Mouse (Mus musculus): ENCODE results near the gene Elobl. TPM values are rescaled to one million over a fixed set of nuclear protein-coding genes. Genes with fewer than 3 reads are reported as not detected.

Gene Elobl
- polyA plus RNA-seq, 1 experiment from 2014 or later = not detected

DNA sequence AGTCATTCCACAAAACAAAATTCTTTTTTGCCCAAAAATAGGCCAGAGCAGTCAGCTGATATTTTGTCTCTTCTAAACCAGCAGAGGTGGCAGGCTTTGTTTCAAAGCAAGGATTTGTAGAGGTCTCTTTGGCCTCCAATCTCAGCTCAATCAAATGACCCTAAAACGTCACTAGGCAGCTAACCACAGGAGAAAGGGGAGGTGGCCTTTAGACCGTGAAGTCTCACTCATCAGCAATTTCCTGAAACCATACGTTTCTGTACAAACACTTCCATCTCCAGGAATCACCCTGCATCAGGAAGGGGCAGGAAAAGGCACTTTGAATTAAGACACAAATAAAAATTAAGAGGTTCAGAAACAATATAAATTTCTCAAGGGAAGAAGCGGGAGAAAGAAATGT, 11.9 kb downstream of the Elobl start:
- Histone ChIP-seq H3K4me3 (ENCODE audit: low read depth, low read length) (peak overlapping the region; percentile 62), H3K4me1 (ENCODE audit: insufficient read depth) (peaks cover 17% of the 10 kb centered on the region), H3K4me2 (ENCODE audit: low read depth, low read length) (peak overlapping the region; percentile 79), H3K27ac (ENCODE audit: low read depth) (peak overlapping the region; percentile 59), H3K9ac (replicated peaks) (peak overlapping the region; percentile 36), H3K9me3 (ENCODE audit: low read length) (no peaks in the 10 kb centered on the region), H3K36me3 (replicated peaks; ENCODE audit: insufficient read depth, low read length) (peaks cover 5% of the 10 kb centered on the region), H3K27me3 (ENCODE audit: insufficient read depth, low read length) (no peaks in the 10 kb centered on the region)
- TF ChIP-seq CTCF (IDR thresholded peaks at IDR 0.05; ENCODE audit: low read depth) (no peak), EP300 (IDR thresholded peaks at IDR 0.05; ENCODE audit: low read depth) (no peak; the same call in 1 of the 2 replicates)
- DNase-seq (no peak), ATAC-seq (peak; percentile 76)
- WGBS (ENCODE audit: insufficient replicate concordance) = under 1% methylated on average over 4 of the region's 4 CpGs

DNA sequence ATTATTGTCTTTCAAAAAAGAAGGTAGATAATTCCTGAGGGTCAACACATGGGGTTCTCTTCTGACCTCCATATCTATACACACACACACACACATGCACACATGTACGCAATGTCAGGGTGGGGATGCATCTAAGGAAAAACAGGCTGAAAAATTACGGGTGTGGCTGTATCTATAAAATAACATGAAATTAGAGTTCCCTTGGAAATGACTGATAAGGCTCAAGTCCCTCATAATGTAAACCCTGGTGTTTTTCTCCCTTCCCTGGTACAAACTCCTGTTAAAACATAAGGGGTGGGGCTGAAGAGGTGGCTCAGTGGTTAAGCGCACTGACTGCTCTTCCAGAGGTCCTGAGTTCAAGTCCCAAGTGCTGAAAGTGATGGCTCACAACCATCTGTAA, 13.1 kb downstream of the Elobl start:
- Histone ChIP-seq H3K9ac (replicated peaks) (no peak overlapping the region), H3K4me2 (ENCODE audit: low read depth, low read length) (peak overlapping the region; percentile 27; the same call in 1 of the 2 replicates), H3K9me3 (ENCODE audit: low read length) (no peaks in the 10 kb centered on the region), H3K4me1 (ENCODE audit: insufficient read depth) (peaks cover 18% of the 10 kb centered on the region), H3K4me3 (ENCODE audit: low read depth, low read length) (no peak overlapping the region), H3K36me3 (replicated peaks; ENCODE audit: insufficient read depth, low read length) (peaks cover 5% of the 10 kb centered on the region), H3K27me3 (ENCODE audit: insufficient read depth, low read length) (no peaks in the 10 kb centered on the region), H3K27ac (ENCODE audit: low read depth) (no peak overlapping the region)
- TF ChIP-seq EP300 (IDR thresholded peaks at IDR 0.05; ENCODE audit: low read depth) (peak; percentile 66), CTCF (IDR thresholded peaks at IDR 0.05; ENCODE audit: low read depth) (no peak)
- 66% methylated on average over 3 of the region's 3 CpGs for WGBS (ENCODE audit: insufficient replicate concordance)
- peak; percentile 32 for ATAC-seq
- no peak for DNase-seq

DNA sequence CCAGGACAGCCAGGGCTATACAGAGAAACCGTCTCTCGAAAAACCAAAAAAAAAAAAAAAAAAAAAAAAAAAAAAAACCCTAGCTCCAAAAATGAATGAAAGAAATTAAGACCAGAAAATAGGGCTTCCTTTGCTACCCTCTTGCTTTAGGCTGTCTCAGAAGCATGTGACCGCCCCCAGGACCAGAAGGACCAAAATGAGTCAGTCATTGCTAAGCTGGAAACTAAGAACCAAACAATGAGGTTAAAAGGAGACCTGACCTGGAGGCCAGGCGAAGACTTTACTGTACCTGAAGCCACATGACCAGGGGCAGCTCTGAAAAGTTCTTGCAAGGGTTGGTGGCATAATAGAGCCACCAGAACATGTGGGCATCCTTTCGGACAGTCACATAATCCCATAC, 14.6 kb downstream of the Elobl start:
- H3K27ac ChIP-seq (ENCODE audit: low read depth) = no peak overlapping the region
- H3K4me3 ChIP-seq (ENCODE audit: low read depth, low read length) = no peak overlapping the region
- ATAC-seq = no peak
- 80% methylated on average over 5 of the region's 5 CpGs for WGBS (ENCODE audit: insufficient replicate concordance)
- peaks cover 5% of the 10 kb centered on the region for H3K36me3 ChIP-seq (replicated peaks; ENCODE audit: insufficient read depth, low read length)
- no peak overlapping the region for H3K9ac ChIP-seq (replicated peaks)
- no peaks in the 10 kb centered on the region for H3K27me3 ChIP-seq (ENCODE audit: insufficient read depth, low read length)
- TF ChIP-seq EP300 (IDR thresholded peaks at IDR 0.05; ENCODE audit: low read depth) (no peak), CTCF (IDR thresholded peaks at IDR 0.05; ENCODE audit: low read depth) (no peak)
- H3K4me1 ChIP-seq (ENCODE audit: insufficient read depth) = peaks cover 18% of the 10 kb centered on the region
- no peak overlapping the region for H3K4me2 ChIP-seq (ENCODE audit: low read depth, low read length)
- no peak for DNase-seq
- H3K9me3 ChIP-seq (ENCODE audit: low read length) = no peaks in the 10 kb centered on the region

DNA sequence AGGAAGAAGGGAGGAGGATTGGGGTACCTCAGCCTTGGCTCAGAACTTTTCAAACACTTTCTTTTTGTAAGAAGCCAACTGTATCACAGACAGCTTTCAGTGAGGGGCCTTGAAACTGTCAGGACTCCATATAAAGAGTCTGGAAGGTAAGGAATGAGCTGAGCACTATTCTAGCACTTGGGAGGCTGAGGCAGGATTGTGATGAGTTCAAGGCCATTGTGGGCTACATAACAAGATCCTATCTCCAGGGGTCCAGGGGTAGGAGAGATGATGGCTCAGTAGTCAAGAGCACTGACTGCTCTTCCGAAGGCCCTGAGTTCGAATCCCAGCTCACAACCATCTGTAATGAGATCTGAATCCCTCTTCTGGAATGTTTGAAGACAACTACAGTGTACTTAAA, 15.2 kb downstream of the Elobl start:
- H3K4me1 ChIP-seq (ENCODE audit: insufficient read depth) = peaks cover 18% of the 10 kb centered on the region
- 78% methylated on average over 2 of the region's 2 CpGs for WGBS (ENCODE audit: insufficient replicate concordance)
- DNase-seq = no peak

DNA sequence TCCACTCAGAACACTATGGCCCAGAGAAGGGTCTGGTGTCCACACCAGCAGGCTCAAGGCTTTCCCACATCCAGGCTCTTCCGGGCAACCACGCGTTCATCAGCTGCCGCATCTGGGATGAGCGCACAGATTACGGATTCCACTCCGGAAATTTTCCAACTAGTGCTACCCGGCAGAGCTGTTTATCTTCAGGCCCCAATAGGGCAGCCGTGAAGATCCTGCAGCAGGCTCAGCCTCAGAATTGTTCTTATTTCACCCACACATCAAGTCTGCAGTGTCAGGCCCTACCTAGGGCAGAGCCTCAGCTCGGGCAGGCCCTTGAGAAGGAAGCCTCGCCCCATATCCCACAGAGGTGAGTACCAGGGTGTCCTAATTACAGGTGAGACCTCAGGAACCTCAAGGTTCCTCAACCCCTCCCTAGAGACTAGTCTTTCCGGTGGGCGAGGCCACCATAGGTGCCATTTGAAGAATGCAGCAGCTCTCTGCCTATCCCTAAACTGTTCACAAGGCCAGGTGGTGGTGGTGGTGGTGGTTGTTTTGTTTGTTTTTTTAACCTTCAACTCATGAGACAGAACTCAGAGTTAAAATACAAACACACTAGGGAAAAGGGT, 16.0 kb downstream of the Elobl start:
- peaks cover 10% of the 10 kb centered on the region for H3K36me3 ChIP-seq (replicated peaks; ENCODE audit: insufficient read depth, low read length)
- 82% methylated on average over 13 of the region's 13 CpGs for WGBS (ENCODE audit: insufficient replicate concordance)
- 0 out of 2 replicates have a peak overlapping the region, but pooled peaks have one; percentile 14 for H3K4me2 ChIP-seq (ENCODE audit: low read depth, low read length)
- no peaks in the 10 kb centered on the region for H3K9me3 ChIP-seq (ENCODE audit: low read length)
- no peak for TF ChIP-seq CTCF (IDR thresholded peaks at IDR 0.05; ENCODE audit: low read depth)
- no peak for TF ChIP-seq EP300 (IDR thresholded peaks at IDR 0.05; ENCODE audit: low read depth)
- H3K27ac ChIP-seq (ENCODE audit: low read depth) = peak overlapping the region; percentile 62
- no peak overlapping the region for H3K9ac ChIP-seq (replicated peaks)
- H3K4me1 ChIP-seq (ENCODE audit: insufficient read depth) = peaks cover 17% of the 10 kb centered on the region
- no peak for DNase-seq
- no peak overlapping the region for H3K4me3 ChIP-seq (ENCODE audit: low read depth, low read length)
- ATAC-seq = no peak
- H3K27me3 ChIP-seq (ENCODE audit: insufficient read depth, low read length) = no peaks in the 10 kb centered on the region

More for the DNA sequence above, 15.2 kb downstream of the Elobl start:
- TF ChIP-seq CTCF (IDR thresholded peaks at IDR 0.05; ENCODE audit: low read depth) = no peak
- no peak for TF ChIP-seq EP300 (IDR thresholded peaks at IDR 0.05; ENCODE audit: low read depth)
- Histone ChIP-seq H3K4me3 (ENCODE audit: low read depth, low read length) (no peak overlapping the region), H3K27ac (ENCODE audit: low read depth) (no peak overlapping the region), H3K9me3 (ENCODE audit: low read length) (no peaks in the 10 kb centered on the region), H3K4me2 (ENCODE audit: low read depth, low read length) (no peak overlapping the region), H3K27me3 (ENCODE audit: insufficient read depth, low read length) (no peaks in the 10 kb centered on the region), H3K9ac (replicated peaks) (no peak overlapping the region), H3K36me3 (replicated peaks; ENCODE audit: insufficient read depth, low read length) (peaks cover 10% of the 10 kb centered on the region)
- ATAC-seq = no peak

DNA sequence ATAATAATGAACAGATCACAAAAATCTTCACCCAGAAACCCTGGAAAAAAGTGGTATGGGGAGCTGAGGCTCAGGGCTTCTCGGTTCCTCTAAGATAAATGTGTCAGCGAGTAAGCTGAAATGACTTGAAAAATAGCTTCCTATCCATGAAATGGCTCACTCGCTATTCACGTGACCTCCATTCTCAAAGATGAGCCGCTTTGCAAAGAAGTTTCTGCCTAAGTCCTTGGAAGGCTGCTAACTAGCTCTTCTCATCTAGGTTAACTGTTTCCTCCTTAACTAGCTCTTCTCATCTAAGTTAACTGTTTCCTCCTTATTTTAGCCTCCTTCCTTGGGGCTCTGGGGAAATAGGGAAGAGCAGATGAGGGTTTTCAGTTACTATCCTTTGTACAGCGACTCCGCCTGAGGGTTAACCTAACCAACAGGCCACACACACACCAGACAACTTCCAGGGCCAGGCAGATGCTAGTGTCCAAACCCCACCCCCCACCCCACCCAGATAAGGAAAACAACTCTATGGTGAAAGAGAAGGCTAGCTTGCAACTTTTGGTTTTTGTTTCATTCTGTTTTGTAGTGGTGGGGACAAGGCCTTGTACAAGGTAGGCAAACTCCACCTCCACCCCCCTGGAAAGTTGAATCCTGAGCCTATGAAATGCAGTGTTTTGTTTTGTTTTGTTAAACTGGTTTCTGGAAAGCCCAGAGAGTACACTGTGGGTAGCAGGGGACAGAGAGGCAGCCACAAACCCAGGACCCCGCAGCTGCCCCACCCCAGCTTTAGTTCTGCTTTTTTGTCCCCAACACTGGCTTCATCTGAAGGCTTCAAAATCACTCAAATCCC, 16.7 kb downstream of the Elobl start:
- H3K9ac ChIP-seq (replicated peaks) = no peak overlapping the region
- H3K27me3 ChIP-seq (ENCODE audit: insufficient read depth, low read length) = no peaks in the 10 kb centered on the region
- H3K4me2 ChIP-seq (ENCODE audit: low read depth, low read length) = peak overlapping the region; percentile 14; the same call in 1 of the 2 replicates
- WGBS (ENCODE audit: insufficient replicate concordance) = 52% methylated on average over 8 of the region's 8 CpGs
- no peaks in the 10 kb centered on the region for H3K9me3 ChIP-seq (ENCODE audit: low read length)
- ATAC-seq = no peak
- H3K36me3 ChIP-seq (replicated peaks; ENCODE audit: insufficient read depth, low read length) = peaks cover 13% of the 10 kb centered on the region
- peak overlapping the region; percentile 62 for H3K27ac ChIP-seq (ENCODE audit: low read depth)
- H3K4me1 ChIP-seq (ENCODE audit: insufficient read depth) = peaks cover 12% of the 10 kb centered on the region; the same call in 1 of the 2 replicates
- no peak overlapping the region for H3K4me3 ChIP-seq (ENCODE audit: low read depth, low read length)
- no peak for TF ChIP-seq CTCF (IDR thresholded peaks at IDR 0.05; ENCODE audit: low read depth)
- TF ChIP-seq EP300 (IDR thresholded peaks at IDR 0.05; ENCODE audit: low read depth) = no peak
- no peak for DNase-seq

Measured in liver, postnatal 0 days (tissue).